Mouse (Mus musculus) heart, adult 11 months (tissue): ENCODE measurements around the gene Plekhf1.

Experiments used
- DNase-seq: peaks from one replicate; pipeline ENCODE4 v3.0.0; 2022

The Plekhf1 gene

DNA sequence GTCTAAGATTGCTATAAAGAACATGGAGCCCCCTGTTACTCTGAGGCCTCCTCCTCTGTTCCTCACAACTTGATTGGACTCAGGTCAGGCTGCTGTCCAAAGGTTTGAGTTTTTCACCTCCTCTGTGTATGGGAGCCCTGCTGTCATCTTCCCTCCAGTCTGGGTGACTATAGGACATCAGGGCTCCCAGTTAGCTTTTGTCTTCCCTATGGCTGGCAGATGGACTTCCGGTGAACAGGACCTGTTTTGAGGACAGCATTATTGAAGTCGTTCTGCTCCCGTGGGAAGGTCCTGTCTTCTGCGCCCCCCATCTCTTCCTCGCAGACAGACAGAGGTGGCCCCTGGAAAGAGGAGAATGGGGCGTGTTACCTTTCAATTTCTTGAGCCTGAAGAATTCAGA, 43.0 kb downstream of the Plekhf1 start:
- no peak for DNase-seq

DNA sequence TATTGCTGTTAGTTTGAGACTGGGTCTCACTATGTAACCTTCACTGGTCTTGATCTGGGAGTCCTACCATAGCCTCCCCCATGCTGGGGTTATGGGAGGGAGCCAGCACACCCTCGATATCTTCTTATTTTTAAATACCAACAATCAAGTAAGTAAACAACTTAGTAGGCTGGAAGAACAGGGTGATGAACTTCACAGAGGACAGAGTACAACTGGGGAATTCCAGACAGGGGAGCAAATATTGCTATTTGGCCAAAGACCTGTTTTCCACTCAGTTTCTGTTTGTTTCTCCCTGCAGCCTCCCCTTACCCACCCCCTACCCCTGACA, 43.4 kb downstream of the Plekhf1 start:
- DNase-seq: no peak

DNA sequence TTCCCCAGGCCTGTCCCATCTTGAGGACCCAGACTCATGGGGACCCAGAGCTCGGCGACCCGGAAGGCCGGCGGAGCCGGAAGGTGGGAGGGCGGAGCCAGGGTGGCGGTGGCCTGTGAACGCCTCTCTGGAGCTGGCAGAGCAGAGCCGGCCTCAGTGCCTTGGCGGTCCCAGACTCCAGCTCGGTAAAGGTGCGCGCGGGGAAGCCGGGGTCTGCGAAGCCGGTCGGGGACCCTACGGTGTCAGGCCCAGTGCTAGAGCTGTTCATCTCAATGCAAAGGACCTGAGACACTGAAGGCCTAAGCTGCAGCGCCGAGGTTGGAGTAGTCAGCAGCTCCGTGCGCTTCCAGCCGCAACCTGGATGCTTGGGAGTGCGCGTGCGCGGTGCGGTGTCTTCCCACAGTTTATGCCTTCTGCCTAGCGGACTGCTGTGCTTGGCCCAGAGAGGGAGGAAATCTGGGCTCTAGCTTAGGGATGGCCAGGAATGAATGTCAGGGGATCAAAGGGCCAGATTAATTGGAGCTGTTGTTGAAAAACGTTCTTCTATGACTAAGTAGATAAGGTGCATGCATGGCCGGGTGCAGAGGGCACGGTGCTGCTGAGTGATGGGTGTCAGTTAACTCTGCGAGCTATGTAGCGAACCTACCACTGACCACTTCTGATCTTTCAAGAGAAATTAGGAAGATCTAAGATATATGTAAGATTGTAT, 44.0 kb downstream of the Plekhf1 start:
- DNase-seq: peak; percentile 99

DNA sequence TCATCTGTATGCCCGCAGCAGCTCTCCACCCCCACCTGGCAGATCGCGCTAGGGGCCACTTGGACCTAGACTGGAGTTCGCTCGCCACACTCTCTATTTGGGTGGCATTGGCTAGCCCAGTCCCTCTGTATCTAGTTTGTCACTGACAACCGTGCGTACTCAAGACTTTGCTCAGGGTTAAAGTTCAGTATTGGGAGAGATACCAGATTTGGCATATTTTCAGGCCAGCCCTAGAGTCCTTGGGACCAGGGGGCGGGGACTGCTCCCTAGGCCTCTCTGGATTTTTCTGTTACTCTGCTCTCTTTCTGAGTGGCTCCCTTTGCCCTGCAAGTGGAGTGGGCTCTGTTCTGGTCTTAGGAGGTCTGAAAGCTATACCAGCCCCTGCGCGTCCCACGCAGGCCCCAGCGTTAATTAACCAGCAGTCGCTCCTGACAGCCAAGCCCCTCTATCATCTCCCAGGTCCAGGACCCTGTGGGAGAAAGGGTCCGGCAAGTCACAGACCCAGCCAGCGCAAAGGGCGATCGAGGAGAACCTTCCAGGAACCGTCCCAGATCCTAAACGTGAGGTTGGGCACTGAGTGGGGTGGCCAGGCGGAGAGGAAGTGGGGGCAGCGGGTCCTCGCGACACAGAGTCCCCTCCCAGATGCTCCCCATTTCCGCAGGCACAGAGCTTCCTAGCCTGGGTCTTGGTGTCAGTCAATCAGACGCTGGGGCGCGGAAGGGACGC, 44.7 kb downstream of the Plekhf1 start, which contains the start of gene 1600014C10Rik:
Gene 1600014C10Rik (plus strand): TSS at position 256 of the 726 bp plus-strand sequence.
- DNase-seq: peak; percentile 95

DNA sequence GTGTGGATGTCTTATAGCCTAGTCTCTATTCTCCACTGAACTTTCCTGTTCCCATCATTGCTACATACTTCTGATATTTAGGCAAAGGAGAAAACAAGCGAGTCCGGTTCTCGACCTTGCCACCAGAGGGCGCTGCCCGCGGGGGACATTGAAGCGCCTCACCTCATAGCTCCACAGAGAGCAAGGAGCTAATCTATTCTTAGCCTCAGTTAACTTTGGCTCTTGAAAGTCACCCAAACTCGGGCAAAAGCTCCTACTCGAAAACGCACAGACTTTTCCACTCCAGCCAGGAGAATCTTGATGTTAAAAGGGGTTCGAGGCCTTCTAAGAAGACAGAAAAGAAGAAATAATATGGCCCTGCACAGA, 45.2 kb downstream of the Plekhf1 start:
- DNase-seq: peak; percentile 97

DNA sequence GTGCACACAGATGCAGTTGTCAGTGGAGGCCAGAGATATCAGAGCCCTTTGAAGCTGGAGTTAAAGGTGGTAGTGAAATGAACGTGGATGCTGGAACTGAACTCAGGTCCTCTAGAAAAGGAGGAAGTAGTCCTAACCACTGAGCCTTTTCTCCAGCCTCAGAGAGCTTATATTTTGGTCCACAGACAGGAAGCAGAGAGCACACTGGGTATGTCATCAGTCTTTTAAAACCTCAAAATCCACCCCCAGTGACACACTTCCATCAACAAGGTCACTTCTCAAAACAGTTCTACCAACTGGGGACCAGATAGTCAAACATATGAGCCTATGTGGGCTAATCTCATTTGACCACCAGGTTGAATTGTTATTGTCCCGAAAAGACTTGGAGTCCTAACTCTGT, 46.5 kb downstream of the Plekhf1 start:
- DNase-seq: no peak

DNA sequence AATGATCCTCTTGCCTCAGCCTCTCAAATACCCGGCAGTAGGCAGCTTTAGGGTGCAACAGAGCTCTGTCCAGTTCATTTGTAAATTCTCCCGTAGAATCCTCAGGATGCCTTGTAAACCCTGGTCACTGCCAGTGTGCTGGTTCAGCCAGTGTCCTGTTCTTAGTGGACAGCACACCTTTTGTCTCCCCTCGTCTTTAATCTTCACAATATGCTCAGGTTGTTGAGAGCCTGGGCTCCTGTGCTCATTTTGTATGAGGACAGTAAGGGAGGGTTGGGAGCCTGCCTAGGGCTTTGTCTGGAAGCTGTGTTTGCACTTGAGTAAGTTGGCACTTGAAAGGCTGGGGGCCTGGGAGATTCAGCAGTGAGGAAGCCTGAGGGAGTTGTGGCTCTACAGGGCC, 47.9 kb downstream of the Plekhf1 start:
- no peak for DNase-seq

DNA sequence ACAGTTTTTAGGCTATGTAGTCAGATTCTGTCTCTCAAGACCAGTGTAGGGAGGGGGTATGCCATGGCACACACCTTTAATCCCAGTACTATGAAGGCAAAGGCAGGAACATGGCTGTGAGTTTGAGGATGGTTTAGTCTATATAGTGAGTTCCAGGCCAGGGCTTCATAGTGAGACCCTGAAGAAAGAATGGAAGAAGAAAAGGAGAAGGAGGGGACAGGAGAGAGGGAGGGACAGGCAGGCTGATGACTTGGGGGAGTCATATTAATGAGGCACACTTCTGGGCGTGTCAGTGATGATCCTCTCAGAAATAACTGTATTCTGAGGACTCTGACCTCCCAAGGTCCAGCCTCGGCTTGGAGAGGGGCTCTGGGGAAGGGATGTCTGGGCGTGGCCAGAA, 51.8 kb downstream of the Plekhf1 start:
- no peak for DNase-seq

DNA sequence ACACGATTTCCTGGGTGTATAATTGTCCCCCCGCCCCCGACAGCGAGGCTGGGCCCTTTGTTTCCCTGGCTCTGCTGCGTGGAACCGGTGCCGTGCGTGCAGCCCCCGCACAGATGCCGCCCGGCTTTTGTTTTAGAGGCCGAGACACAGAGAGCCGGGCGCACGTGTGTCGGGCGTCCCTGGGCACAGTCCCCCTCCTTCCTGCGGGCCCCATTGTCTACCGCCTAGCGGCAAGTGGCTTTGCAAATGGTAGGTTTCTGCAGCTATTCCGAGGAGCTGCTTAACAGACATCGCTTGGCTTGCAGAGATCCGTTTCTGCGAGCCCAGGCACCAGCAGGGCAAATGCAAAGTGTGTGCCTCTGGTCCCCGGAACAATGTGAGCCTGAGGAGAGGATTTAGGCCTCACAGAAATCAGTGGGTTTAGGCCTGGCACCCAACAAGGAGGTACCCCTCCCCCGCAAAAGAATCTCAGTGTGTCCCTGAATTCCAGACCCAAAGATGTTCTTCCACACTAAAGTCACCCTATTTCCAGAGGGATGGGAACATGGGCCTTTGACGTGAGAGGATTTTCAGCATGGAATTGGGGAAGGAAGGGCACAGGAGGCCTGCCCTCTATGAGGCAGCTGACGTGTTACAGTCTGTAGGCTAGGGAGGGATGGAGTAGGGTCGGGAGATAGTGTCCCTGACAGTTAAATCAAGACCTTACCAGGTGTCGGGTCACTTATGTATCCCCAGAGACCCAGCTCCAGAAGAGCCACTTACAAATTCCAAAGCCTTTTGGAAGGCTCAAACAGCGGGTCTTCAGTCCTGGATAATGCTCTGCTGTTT, 53.3 kb downstream of the Plekhf1 start:
- DNase-seq: no peak

DNA sequence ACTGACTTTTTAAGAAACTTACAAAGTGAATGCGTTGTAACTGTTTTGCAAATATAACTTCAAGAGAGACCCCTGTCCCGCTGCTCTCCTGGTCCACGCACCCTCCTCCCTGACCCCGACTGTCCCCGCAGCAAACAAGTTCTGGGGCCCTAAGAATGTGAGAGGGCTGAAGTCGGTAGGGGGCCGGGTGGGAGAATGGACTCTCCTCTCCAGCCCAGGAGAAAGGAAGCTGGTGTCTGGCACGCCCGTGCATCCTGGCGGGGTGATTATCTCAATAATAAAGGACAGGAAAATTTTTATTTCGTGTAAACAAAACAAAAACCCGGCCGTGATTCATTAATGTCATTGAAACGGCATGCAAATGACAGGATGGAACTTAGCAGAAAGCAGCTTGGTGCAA, 53.9 kb downstream of the Plekhf1 start:
- DNase-seq: no peak

DNA sequence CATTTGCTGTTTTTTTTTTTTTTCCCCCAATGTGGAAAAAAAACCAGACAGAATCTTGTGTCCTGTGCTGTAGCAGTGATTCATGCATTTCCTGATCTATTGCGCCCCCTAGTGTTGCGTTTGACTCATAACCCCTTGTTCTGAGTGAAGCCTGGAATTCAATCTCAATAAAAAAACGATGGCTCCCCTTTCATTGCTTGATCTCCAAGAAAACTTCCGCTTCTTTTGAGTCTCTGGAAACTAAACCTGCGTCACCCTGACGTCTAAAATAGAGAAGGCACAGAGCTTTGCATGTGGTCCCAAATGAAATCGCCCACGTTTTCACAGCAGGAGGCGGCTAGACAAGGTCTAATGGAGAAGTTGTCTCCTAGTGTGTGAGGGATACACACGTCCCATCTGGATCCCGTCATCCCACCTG, 60.1 kb downstream of the Plekhf1 start:
- DNase-seq: no peak
